Mouse (Mus musculus) mature B cell (primary cell): ENCODE measurements around the gene Atg16l2.

Experiments used
- in situ Hi-C: fragments of 300-500 bp; cut with MboI; formaldehyde crosslinking; loops from 2 replicates; pipeline ENCODE4 v1.14.3; 2019

Atg16l2 gene

DNA sequence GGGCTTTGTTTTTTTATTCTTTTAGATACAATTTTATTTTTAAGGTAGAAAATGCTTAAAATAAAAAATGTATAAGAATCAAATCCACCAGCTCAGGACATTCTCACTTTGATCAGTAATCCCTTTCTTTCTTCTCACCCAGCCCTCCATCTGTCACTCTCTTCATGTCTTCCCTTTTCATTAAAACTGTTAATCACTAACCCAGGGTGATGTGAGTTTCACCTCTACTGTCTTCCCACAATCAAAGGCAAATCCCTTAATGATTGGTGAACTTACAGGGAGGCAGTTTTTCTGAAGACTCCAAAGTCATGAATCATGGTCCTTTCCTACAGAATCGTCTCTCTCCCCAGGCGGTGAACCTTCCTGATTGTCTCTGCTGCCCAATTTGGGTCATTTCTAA is 85.3 kb downstream of the Atg16l2 start:
- in situ Hi-C loops: no loop called here

DNA sequence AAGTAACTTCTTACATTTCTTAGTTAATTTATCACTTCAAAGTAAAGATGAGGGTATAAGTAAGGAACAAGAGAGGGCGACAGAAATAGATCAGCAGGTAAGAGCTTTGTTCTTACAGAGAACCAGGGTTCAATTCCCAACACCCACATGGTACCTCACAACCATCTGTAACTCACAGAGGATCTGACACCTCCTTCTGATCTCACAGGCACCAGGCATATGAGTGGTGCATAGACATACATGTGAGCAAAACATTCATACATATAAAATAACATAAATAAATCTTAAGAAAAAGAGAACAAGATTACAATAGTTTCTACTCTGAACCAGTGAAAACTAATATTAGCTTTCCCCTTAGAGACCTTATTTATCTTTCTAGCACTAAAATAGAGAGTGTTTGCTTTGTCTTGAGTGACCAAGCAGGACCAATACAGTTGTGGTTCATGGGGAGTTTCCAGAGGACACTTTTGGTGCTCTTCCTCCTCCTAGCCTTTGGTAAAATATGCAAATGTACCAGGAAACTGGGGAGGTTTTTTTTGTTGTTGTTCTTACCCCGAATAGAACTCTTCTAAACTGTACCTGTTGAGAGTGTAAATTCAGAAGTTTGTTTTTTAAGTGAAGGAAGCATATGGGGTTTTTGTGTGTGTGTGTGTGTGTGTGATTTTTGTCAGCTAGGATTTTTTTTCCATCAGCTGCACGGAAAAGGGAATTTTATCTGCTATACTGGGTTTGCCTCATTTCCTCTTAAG is 88.4 kb downstream of the Atg16l2 start:
- in situ Hi-C loops: no loop called here
